ENCODE assay signal across 8 mouse cellular contexts in genomic region chr7:17002375-17003195, GRCm38 (mm10). TPM values are rescaled to one million over a fixed set of nuclear protein-coding genes. Genes with fewer than 3 reads are reported as not detected.
DNase-seq lines count a peak whose midpoint lies in the region; ATAC-seq and TF ChIP-seq lines count a peak whose summit lies in the region.

No protein-coding gene starts in this region.

- H3K27ac ChIP-seq in cerebellum, adult 2 months (ENCODE audit: insufficient read depth, low read length) = peak overlapping the region; percentile 93
- H3K27ac ChIP-seq in hindbrain, embryonic 15.5 days (replicated peaks) = no peak overlapping the region

- H3K4me3 ChIP-seq in cerebellum, adult 2 months (replicated peaks; ENCODE audit: insufficient read depth, low read depth, low read length) = no peak overlapping the region
- no peak overlapping the region for H3K4me3 ChIP-seq in hindbrain, embryonic 15.5 days

- H3K27me3 ChIP-seq in cerebellum, adult 2 months (ENCODE audit: control insufficient read depth, insufficient read depth, low read length) = no peaks in the 10 kb centered on the region
- no peaks in the 10 kb centered on the region for H3K27me3 ChIP-seq in hindbrain, embryonic 15.5 days

- under 1% methylated on average over 7 of the region's 7 CpGs for WGBS in cerebellum, adult 2 months
- 9% methylated on average over 7 of the region's 7 CpGs for WGBS in hindbrain, embryonic 15.5 days

- peaks cover 30% of the 10 kb centered on the region for H3K36me3 ChIP-seq in hindbrain, embryonic 15.5 days

- peak; percentile 97 for TF ChIP-seq CTCF in cerebellum, adult 2 months (IDR thresholded peaks at IDR 0.05; ENCODE audit: borderline replicate concordance, insufficient read depth, low read depth, low read length)

- H3K9me3 ChIP-seq in hindbrain, embryonic 15.5 days = no peaks in the 10 kb centered on the region

- peak; percentile 77 for ATAC-seq in frontal cortex, adult (ENCODE audit: low TSS enrichment)
- peak; percentile 69 for ATAC-seq in hindbrain, embryonic 15.5 days (ENCODE audit: low FRiP score, low read depth)

- DNase-seq in R1 (ENCODE audit: low read depth, low spot score) = peak; percentile 84
- DNase-seq in cerebellum, adult 2 months = peak; percentile 90
- DNase-seq in layer of hippocampus, postnatal 36 days = peak; percentile 78 to 81
- DNase-seq in lung, postnatal 25 days (ENCODE audit: low spot score) = peak; percentile 78
- peak; percentile 77 for DNase-seq in retina, postnatal 7 days (ENCODE audit: low read depth, low spot score)
- DNase-seq in urinary bladder, postnatal 4 days (ENCODE audit: low spot score in 2 of 2) = peak; percentile 66 to 78

- H3K4me2 ChIP-seq in hindbrain, embryonic 15.5 days = no peak overlapping the region

- no peak for TF ChIP-seq POLR2A in cerebellum, adult 2 months (IDR thresholded peaks at IDR 0.05; ENCODE audit: borderline replicate concordance, insufficient read depth, low read length)

- H3K9ac ChIP-seq in hindbrain, embryonic 15.5 days = no peak overlapping the region

- H3K4me1 ChIP-seq in cerebellum, adult 2 months (ENCODE audit: control insufficient read depth, insufficient read depth, low read length) = peaks cover 57% of the 10 kb centered on the region
- H3K4me1 ChIP-seq in hindbrain, embryonic 15.5 days (replicated peaks) = peaks cover 5% of the 10 kb centered on the region; the same call in 1 of the 2 replicates

RNA-seq across cellular contexts. Expression of gene Ccdc8, which starts 10.1 kb away (rescaled TPM):
- polyA plus RNA-seq in cerebellum, adult 2 months (2012; rRNA removed) = 0.87 and 1.2 TPM in 2 replicates
- polyA plus RNA-seq in hindbrain, embryonic 15.5 days (2015; fragmentation: Nextera tagmentation; extraction: Ambion mirVana) = 7.4 and 7.7 TPM in 2 replicates
- 1 to 10 TPM; 2.2 to 2.8 TPM for total RNA-seq in layer of hippocampus, postnatal 36 days (2021)

RNA-seq across cellular contexts. Expression of gene Gm42372, which starts 19.7 kb away (rescaled TPM):
- 33.2 and 34.4 TPM in 2 replicates for polyA plus RNA-seq in cerebellum, adult 2 months (2012; rRNA removed)
- polyA plus RNA-seq in hindbrain, embryonic 15.5 days (2015; fragmentation: Nextera tagmentation; extraction: Ambion mirVana) = 5.9 and 6.0 TPM in 2 replicates
- 10 to 100 TPM; 55.2 to 56.6 TPM for total RNA-seq in layer of hippocampus, postnatal 36 days (2021)

RNA-seq across cellular contexts. Expression of gene Ppp5c, which starts 25.1 kb away (rescaled TPM):
- polyA plus RNA-seq in cerebellum, adult 2 months (2012; rRNA removed) = 306 and 336 TPM in 2 replicates
- 125 and 136 TPM in 2 replicates for polyA plus RNA-seq in hindbrain, embryonic 15.5 days (2015; fragmentation: Nextera tagmentation; extraction: Ambion mirVana)
- 100 to 1,000 TPM; 147 to 149 TPM for total RNA-seq in layer of hippocampus, postnatal 36 days (2021)

RNA-seq across cellular contexts. Expression of gene Pnmal1, which starts 43.1 kb away (rescaled TPM):
- 27.4 and 29.9 TPM in 2 replicates for polyA plus RNA-seq in cerebellum, adult 2 months (2012; rRNA removed)
- polyA plus RNA-seq in hindbrain, embryonic 15.5 days (2015; fragmentation: Nextera tagmentation; extraction: Ambion mirVana) = 52.6 and 57.5 TPM in 2 replicates
- total RNA-seq in layer of hippocampus, postnatal 36 days (2021) = 100 to 1,000 TPM; 119 to 124 TPM

RNA-seq across cellular contexts. Expression of gene Pnmal2, which starts 58.1 kb away (rescaled TPM):
- 135 and 136 TPM in 2 replicates for polyA plus RNA-seq in cerebellum, adult 2 months (2012; rRNA removed)
- 142 and 150 TPM in 2 replicates for polyA plus RNA-seq in hindbrain, embryonic 15.5 days (2015; fragmentation: Nextera tagmentation; extraction: Ambion mirVana)
- 100 to 1,000 TPM; 345 to 361 TPM for total RNA-seq in layer of hippocampus, postnatal 36 days (2021)
